Mouse (Mus musculus) spleen, adult 2 months (tissue): ENCODE data around the gene Slc25a23.

Experiments
- CTCF ChIP-seq: fragments of 200-500 bp; IDR thresholded peaks from 2 replicates; pipeline ENCODE4 v1.5.1; 2011; ENCODE audit warnings: mild to moderate bottlenecking, inconsistent platforms; ENCODE audit not compliant: insufficient read depth, insufficient read length, insufficient replicate concordance; ENCODE audit errors: extremely low read depth
- POLR2A ChIP-seq: fragments of 200-500 bp; IDR thresholded peaks from 2 replicates; pipeline ENCODE4 v1.6.1; 2011; ENCODE audit warnings: low read depth, low read length, inconsistent platforms

- TF ChIP-seq POLR2A = no peak
- no peak for TF ChIP-seq CTCF
These were observed 44.8 kb upstream of the Slc25a23 start for GRCm38 (mm10) chr17:57104496-57104895.
